Mouse (Mus musculus) spleen, adult 2 months (tissue): ENCODE data around the gene Hbb-bs.

Source experiments
- CTCF ChIP-seq: fragments of 200-500 bp; IDR thresholded peaks from 2 replicates; pipeline ENCODE4 v1.5.1; 2011; ENCODE audit warnings: mild to moderate bottlenecking, inconsistent platforms; ENCODE audit not compliant: insufficient read depth, insufficient read length, insufficient replicate concordance; ENCODE audit errors: extremely low read depth
- POLR2A ChIP-seq: fragments of 200-500 bp; IDR thresholded peaks from 2 replicates; pipeline ENCODE4 v1.6.1; 2011; ENCODE audit warnings: low read depth, low read length, inconsistent platforms

DNA sequence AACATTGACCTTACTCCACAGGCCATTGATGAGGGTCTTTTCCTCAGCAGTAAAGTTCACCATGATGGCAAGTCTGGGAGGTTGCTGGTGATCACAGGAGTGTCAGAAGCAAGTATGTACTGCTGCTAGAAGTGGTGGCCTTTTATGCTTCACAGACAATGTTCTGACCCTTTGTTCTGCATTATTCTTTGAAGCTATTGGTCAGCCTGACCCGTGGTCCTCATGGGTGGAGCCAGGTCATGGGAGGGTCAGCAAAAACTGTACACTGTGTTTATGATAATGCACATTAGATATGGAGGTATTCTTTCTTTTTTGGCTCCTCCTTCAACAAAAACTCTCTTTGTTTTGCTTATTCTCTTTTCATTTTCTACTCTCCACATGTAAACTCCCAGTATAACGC, 25.2 kb upstream of the Hbb-bs start, which contains the start of gene Hbb-y:
- no peak for TF ChIP-seq CTCF
- TF ChIP-seq POLR2A: no peak
